Comparison of ENCODE assay signal across 18 mouse cellular contexts in the genomic region with DNA sequence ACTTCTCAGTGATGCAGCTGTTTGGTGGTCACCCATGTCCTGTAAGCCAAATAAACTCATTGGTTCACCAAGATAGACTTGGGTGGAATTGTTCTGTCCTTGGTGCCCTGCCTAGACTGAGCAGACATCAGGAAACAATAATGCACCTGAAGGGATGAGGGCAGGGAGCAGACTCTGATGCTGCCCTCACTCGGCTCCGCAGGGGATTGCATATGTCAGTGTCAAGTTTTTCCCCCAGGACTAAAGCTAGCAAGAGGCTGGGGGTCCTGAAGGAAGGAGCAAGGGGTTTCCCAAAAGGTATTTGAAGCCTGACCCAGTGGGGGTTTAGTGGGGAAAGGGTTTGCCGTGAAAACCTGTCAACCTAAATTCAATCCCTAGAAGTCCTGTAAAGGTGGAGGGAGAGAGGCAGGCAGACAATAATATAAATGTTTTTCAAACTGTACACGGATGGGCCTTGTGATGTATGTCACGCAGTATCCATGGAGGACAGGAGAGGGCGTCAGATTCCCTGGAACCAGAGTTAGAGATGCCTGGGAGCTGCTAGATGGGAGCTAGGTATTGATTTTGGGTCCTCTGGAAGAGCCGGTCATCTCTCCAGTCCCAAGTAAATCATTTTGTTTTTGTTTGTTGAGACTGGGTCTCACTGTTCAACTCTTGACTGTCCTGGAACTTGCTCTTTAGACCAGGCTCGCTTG. TPM values are rescaled to one million over a fixed set of nuclear protein-coding genes. Genes with fewer than 3 reads are reported as not detected.
A peak's percentile ranks its signal among the peaks of the same experiment; 100 is the strongest.
DNase-seq lines count a peak whose midpoint lies in the region; TF ChIP-seq lines count a peak whose summit lies in the region.
"Had no signal": no experiment of that assay in that cellular context is flagged by ENCODE, and none has a peak within 500 bp of the region (broad histone marks: within the 10 kb centered on the region; RNA-seq: fewer than 3 reads in every experiment).

No protein-coding gene starts in this region.

- DNase-seq in cerebellum, adult 2 months: no peak
- no peak for DNase-seq in cerebellum, adult 11-12 months
- DNase-seq in left cerebral cortex, adult 2 months (ENCODE audit: extremely low spot score in 1 of 2, low spot score in 2 of 2): no peak
- DNase-seq in left cerebral cortex, adult 11 months (ENCODE audit: low spot score): no peak
- DNase-seq in c-Kit-positive CD71-positive TER-119-positive erythroid progenitor cells, embryonic 14.5 days (ENCODE audit: low spot score): no peak
- no peak for DNase-seq in natural killer cell, adult 2 months (ENCODE audit: low spot score in 2 of 2)
- DNase-seq: cerebellum, adult 8-10 months; gastrocnemius, postnatal 14 days; kidney, postnatal 25 days; thymus, postnatal 14 days had no signal

- WGBS in cerebellum, adult 2 months: 53% methylated on average over 8 of the region's 8 CpGs

- TF ChIP-seq CTCF in cerebellum, adult 2 months (IDR thresholded peaks at IDR 0.05; ENCODE audit: borderline replicate concordance, insufficient read depth, low read depth, low read length): peak; percentile 35; the same call in 1 of the 2 replicates
- peak; percentile 23 for TF ChIP-seq CTCF in left cerebral cortex, adult 2 months (IDR thresholded peaks at IDR 0.05)
- peak; percentile 33 for TF ChIP-seq CTCF in E14TG2a.4 (conservative IDR thresholded peaks at IDR 0.05; ENCODE audit: low read length)
- TF ChIP-seq CTCF in cortical plate, adult 2 months (IDR thresholded peaks at IDR 0.05; ENCODE audit: extremely low read depth, insufficient read depth, low read length): 0 out of 2 replicates have a peak, but pooled peaks have one; percentile 11

- no peak overlapping the region for H3K4me3 ChIP-seq in cerebellum, adult 2 months (replicated peaks; ENCODE audit: insufficient read depth, low read depth, low read length)
- H3K4me3 ChIP-seq in left cerebral cortex, adult 2 months: no peak overlapping the region
- H3K4me3 ChIP-seq in E14TG2a.4 (replicated peaks; ENCODE audit: low read length): no peak overlapping the region
- no peak overlapping the region for H3K4me3 ChIP-seq in cortical plate, adult 2 months (ENCODE audit: insufficient read depth, low read length)
- H3K4me3 ChIP-seq: embryonic facial prominence, embryonic 12.5 days; forebrain, embryonic 12.5 days; heart, embryonic 13.5 days; hindbrain, embryonic 15.5 days; limb, embryonic 13.5 days had no signal

- H3K4me1 ChIP-seq in cerebellum, adult 2 months (ENCODE audit: control insufficient read depth, insufficient read depth, low read length): no peaks in the 10 kb centered on the region
- H3K4me1 ChIP-seq in E14TG2a.4 (replicated peaks; ENCODE audit: low read depth, low read length): peaks cover 53% of the 10 kb centered on the region
- H3K4me1 ChIP-seq in cortical plate, adult 2 months (ENCODE audit: control insufficient read depth, insufficient read depth, low read length): no peaks in the 10 kb centered on the region
- H3K4me1 ChIP-seq: embryonic facial prominence, embryonic 12.5 days; forebrain, embryonic 12.5 days; heart, embryonic 13.5 days; hindbrain, embryonic 15.5 days; limb, embryonic 13.5 days had no signal

- no peaks in the 10 kb centered on the region for H3K27me3 ChIP-seq in cerebellum, adult 2 months (ENCODE audit: control insufficient read depth, insufficient read depth, low read length)
- no peaks in the 10 kb centered on the region for H3K27me3 ChIP-seq in E14TG2a.4 (ENCODE audit: insufficient read depth, low read length)
- H3K27me3 ChIP-seq: embryonic facial prominence, embryonic 12.5 days; forebrain, embryonic 12.5 days; heart, embryonic 13.5 days; hindbrain, embryonic 15.5 days; limb, embryonic 13.5 days had no signal

- peaks cover 31% of the 10 kb centered on the region for H3K36me3 ChIP-seq in E14TG2a.4 (ENCODE audit: insufficient read depth, low read length)

- H3K9me3 ChIP-seq in E14TG2a.4 (ENCODE audit: low read length): no peaks in the 10 kb centered on the region
- H3K9me3 ChIP-seq: embryonic facial prominence, embryonic 12.5 days; hindbrain, embryonic 15.5 days had no signal

- intact Hi-C loops in left cerebral cortex, adult 2 months (cut with DNase I): no loop called here

- TF ChIP-seq POLR2A in cerebellum, adult 2 months (IDR thresholded peaks at IDR 0.05; ENCODE audit: borderline replicate concordance, insufficient read depth, low read length): no peak
- no peak for TF ChIP-seq POLR2A in cortical plate, adult 2 months (IDR thresholded peaks at IDR 0.05; ENCODE audit: extremely low read depth, insufficient read depth, low read length)

- no peak overlapping the region for H3K27ac ChIP-seq in cerebellum, adult 2 months (ENCODE audit: insufficient read depth, low read length)
- no peak overlapping the region for H3K27ac ChIP-seq in left cerebral cortex, adult 2 months
- no peak overlapping the region for H3K27ac ChIP-seq in cortical plate, adult 2 months (ENCODE audit: insufficient read depth, low read length)
- H3K27ac ChIP-seq: embryonic facial prominence, embryonic 12.5 days; forebrain, embryonic 12.5 days; heart, embryonic 13.5 days; hindbrain, embryonic 15.5 days; limb, embryonic 13.5 days had no signal

RNA-seq across cellular contexts. Expression of a gene that starts 7.3 kb away (rescaled TPM):
- polyA plus RNA-seq in cerebellum, adult 2 months (2012; rRNA removed): 2.2 and 3.1 TPM in 2 replicates
- total RNA-seq in left cerebral cortex, adult 2 months (2021): 1 to 10 TPM; 1.6 to 2.6 TPM
- polyA plus RNA-seq in cortical plate, adult 2 months (2012; rRNA removed): 3.8 and 5.3 TPM in 2 replicates
- total RNA-seq: megakaryocyte, adult 5-6 weeks had no signal

RNA-seq across cellular contexts. Expression of a gene that starts 21.7 kb away (rescaled TPM):
- 22.5 and 24.3 TPM in 2 replicates for polyA plus RNA-seq in cerebellum, adult 2 months (2012; rRNA removed)
- total RNA-seq in left cerebral cortex, adult 2 months (2021): 10 to 100 TPM; 22.1 to 24.4 TPM
- 15.9 and 19.4 TPM in 2 replicates for polyA plus RNA-seq in cortical plate, adult 2 months (2012; rRNA removed)

RNA-seq across cellular contexts. Expression of a gene that starts 33.5 kb away (rescaled TPM):
- 17.9 and 19.1 TPM in 2 replicates for polyA plus RNA-seq in cerebellum, adult 2 months (2012; rRNA removed)
- 10 to 100 TPM; 22.4 to 24.9 TPM for total RNA-seq in left cerebral cortex, adult 2 months (2021)
- 14.9 and 16.6 TPM in 2 replicates for polyA plus RNA-seq in cortical plate, adult 2 months (2012; rRNA removed)

RNA-seq across cellular contexts. Expression of a gene that starts 34.4 kb away (rescaled TPM):
- 20.5 and 20.6 TPM in 2 replicates for polyA plus RNA-seq in cerebellum, adult 2 months (2012; rRNA removed)
- total RNA-seq in left cerebral cortex, adult 2 months (2021): 10 to 100 TPM; 22.1 to 26.1 TPM
- 19.1 and 20.6 TPM in 2 replicates for polyA plus RNA-seq in cortical plate, adult 2 months (2012; rRNA removed)

RNA-seq across cellular contexts. Expression of a gene that starts 57.6 kb away (rescaled TPM):
- polyA plus RNA-seq in cerebellum, adult 2 months (2012; rRNA removed): 8.4 and 9.6 TPM in 2 replicates
- 10 to 100 TPM; 13.0 to 14.3 TPM for total RNA-seq in left cerebral cortex, adult 2 months (2021)
- 8.8 and 9.2 TPM in 2 replicates for polyA plus RNA-seq in cortical plate, adult 2 months (2012; rRNA removed)
